Mouse (Mus musculus): ENCODE data around the gene Sgip1.

Sgip1 gene

GRCm38 (mm10) chr4:102774549-102774948 lies 33.5 kb downstream of the Sgip1 start:
- DNase-seq (ENCODE audit: low spot score in 2 of 2): no peak

- DNase-seq (ENCODE audit: low spot score in 2 of 2): no peak
Observed at GRCm38 (mm10) chr4:102775596-102776270, 34.6 kb downstream of the Sgip1 start.

GRCm38 (mm10) chr4:102779902-102780301 lies 38.8 kb downstream of the Sgip1 start:
- no peak for DNase-seq (ENCODE audit: low spot score in 2 of 2)

GRCm38 (mm10) chr4:102783063-102783748 lies 42.1 kb downstream of the Sgip1 start:
- no peak for DNase-seq (ENCODE audit: low spot score in 2 of 2)

- no peak for DNase-seq (ENCODE audit: low spot score in 2 of 2)
Observed at GRCm38 (mm10) chr4:102785158-102785557, 44.1 kb downstream of the Sgip1 start.

- DNase-seq (ENCODE audit: low spot score in 2 of 2): no peak
Observed at GRCm38 (mm10) chr4:102792100-102792790, 51.1 kb downstream of the Sgip1 start.

- DNase-seq (ENCODE audit: low spot score in 2 of 2): no peak
Observed at GRCm38 (mm10) chr4:102801471-102801870, 60.4 kb downstream of the Sgip1 start.

GRCm38 (mm10) chr4:102801936-102802335 lies 60.8 kb downstream of the Sgip1 start:
- no peak for DNase-seq (ENCODE audit: low spot score in 2 of 2)

GRCm38 (mm10) chr4:102804611-102805010 lies 63.5 kb downstream of the Sgip1 start:
- DNase-seq (ENCODE audit: low spot score in 2 of 2): no peak

GRCm38 (mm10) chr4:102806987-102807386 lies 65.9 kb downstream of the Sgip1 start:
- DNase-seq (ENCODE audit: low spot score in 2 of 2): no peak

GRCm38 (mm10) chr4:102808258-102808657 lies 67.2 kb downstream of the Sgip1 start:
- no peak for DNase-seq (ENCODE audit: low spot score in 2 of 2)

- DNase-seq (ENCODE audit: low spot score in 2 of 2): no peak
Observed at GRCm38 (mm10) chr4:102809296-102809695, 68.2 kb downstream of the Sgip1 start.

GRCm38 (mm10) chr4:102810277-102810676 lies 69.2 kb downstream of the Sgip1 start:
- no peak for DNase-seq (ENCODE audit: low spot score in 2 of 2)

GRCm38 (mm10) chr4:102811007-102811805 lies 70.1 kb downstream of the Sgip1 start:
- DNase-seq (ENCODE audit: low spot score in 2 of 2): no peak

GRCm38 (mm10) chr4:102813346-102813745 lies 72.2 kb downstream of the Sgip1 start:
- DNase-seq (ENCODE audit: low spot score in 2 of 2): no peak

- no peak for DNase-seq (ENCODE audit: low spot score in 2 of 2)
Observed at GRCm38 (mm10) chr4:102821786-102822185, 80.7 kb downstream of the Sgip1 start.

GRCm38 (mm10) chr4:102824494-102824893 lies 83.4 kb downstream of the Sgip1 start:
- no peak for DNase-seq (ENCODE audit: low spot score in 2 of 2)

- no peak for DNase-seq (ENCODE audit: low spot score in 2 of 2)
Observed at GRCm38 (mm10) chr4:102826159-102826558, 85.1 kb downstream of the Sgip1 start.

GRCm38 (mm10) chr4:102828518-102828917 lies 87.4 kb downstream of the Sgip1 start:
- no peak for DNase-seq (ENCODE audit: low spot score in 2 of 2)

GRCm38 (mm10) chr4:102833191-102833590 lies 92.1 kb downstream of the Sgip1 start:
- no peak for DNase-seq (ENCODE audit: low spot score in 2 of 2)

- no peak for DNase-seq (ENCODE audit: low spot score in 2 of 2)
Observed at GRCm38 (mm10) chr4:102833726-102834125, 92.6 kb downstream of the Sgip1 start.

GRCm38 (mm10) chr4:102834710-102835109 lies 93.6 kb downstream of the Sgip1 start:
- DNase-seq (ENCODE audit: low spot score in 2 of 2): no peak
